Mouse (Mus musculus): ENCODE measurements around the gene A430078G23Rik.

- no peak for TF ChIP-seq ZNF384 (IDR thresholded peaks at IDR 0.05; ENCODE audit: low read depth, low read length)
- TF ChIP-seq HCFC1 (IDR thresholded peaks at IDR 0.05; ENCODE audit: borderline replicate concordance, insufficient read depth, low read length), result no peak
Observed at GRCm38 (mm10) chr8:3418101-3418500, 64.9 kb downstream of the A430078G23Rik start.

All from ES-E14 (cell line).